Mouse (Mus musculus) c-Kit-positive CD71-positive TER-119-negative erythroid progenitor cells, embryonic 14.5 days (primary cell): ENCODE measurements around the gene Camk2d.

Experiments used
- DNase-seq: peaks from one replicate; pipeline ENCODE4 v3.0.0-alpha.2; 2013; ENCODE audit warnings: low read depth

Gene Camk2d

DNA sequence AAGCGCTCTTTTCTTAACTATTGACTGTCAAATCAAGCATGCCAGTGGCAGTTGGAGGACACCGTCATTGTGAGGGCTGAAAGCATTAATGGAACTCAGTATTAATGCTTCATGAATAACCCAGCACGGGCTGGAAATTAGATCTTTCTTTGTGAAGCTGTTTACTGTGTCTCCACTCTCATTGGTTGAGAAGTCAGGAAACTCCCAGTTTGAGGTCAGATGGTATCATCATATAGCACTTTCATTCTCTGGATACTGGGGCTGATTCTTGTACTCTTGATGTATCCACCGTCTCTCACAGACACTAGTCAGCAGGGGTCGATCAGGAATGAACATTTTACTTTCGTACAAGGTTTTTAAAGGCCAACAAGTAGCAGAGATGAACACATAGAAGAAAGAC is 54.6 kb downstream of the Camk2d start:
- DNase-seq: no peak

DNA sequence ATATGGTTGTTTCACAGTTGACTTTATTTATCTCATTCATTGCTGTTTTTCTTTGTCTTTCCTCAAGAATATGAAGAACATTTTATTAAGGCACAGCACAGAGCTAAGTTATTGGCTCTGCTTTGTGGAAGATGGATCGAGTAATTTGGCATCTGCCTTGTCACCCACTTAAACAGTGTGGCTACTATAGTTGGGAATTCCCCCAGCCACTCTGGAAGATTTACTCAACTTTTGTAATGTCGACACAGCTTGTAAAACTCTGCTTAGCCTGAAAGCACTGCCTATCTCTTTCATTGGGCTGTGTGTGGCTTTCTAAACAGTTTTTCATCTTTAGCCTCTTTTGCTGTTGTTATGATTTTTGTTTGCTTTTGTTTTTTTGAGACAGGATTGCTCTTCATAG is 56.3 kb downstream of the Camk2d start:
- DNase-seq: no peak

DNA sequence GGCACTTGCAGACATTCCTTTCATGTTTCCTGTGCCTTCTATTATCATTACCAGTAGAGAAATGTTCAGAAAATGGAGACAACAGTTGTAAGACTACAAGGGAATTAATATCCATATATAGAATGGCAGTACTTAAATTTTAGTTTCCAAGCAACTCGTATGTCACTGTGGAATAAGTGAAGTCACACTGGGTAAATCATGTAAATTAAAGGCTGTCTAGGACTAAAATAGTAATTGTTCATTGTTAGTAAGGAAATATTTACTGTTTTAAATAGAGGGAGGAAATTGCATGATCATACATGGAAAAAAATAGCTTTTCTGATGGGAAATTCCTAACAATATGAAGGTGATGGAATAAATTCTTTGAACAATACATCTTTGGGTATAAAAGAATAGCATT is 57.0 kb downstream of the Camk2d start:
- DNase-seq: no peak

DNA sequence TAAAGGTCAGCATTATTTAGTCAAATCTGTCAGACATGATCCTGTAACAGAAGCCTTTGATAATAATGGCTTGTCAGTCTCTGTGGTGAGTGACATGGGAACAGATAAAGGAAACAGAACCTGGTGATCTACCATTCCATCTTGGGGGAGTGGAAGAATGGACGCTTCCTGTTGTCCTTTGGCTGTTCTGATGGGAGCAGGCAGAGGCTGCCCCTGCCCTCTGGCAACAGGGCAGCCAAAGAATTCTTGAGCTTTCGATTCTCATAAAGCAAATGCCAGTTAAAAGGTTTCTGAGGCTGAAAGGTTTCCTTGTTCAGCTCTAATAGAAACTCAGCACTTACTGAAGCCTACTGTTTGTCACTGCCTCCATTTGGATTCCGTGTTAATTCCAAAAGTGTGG is 60.1 kb downstream of the Camk2d start:
- DNase-seq: no peak

DNA sequence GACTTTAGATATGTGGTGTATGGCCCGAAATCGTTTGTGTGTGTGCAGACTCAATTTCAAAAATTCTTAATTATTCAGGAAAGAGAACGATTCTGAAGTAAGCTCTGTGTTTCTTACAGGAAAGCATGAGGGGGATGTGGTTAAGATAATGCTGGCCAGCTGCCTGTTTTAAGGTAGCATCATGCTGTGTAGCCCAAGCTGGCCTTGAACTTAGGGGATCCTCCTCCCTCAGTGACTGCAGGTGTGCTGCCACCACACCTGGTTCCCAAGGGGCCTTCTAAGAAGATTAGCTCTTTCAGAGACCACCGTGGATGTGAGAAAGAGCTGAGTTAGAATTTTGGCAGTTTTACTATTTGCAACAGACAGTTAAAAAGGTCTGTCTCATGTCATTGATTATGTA is 61.8 kb downstream of the Camk2d start:
- no peak for DNase-seq

DNA sequence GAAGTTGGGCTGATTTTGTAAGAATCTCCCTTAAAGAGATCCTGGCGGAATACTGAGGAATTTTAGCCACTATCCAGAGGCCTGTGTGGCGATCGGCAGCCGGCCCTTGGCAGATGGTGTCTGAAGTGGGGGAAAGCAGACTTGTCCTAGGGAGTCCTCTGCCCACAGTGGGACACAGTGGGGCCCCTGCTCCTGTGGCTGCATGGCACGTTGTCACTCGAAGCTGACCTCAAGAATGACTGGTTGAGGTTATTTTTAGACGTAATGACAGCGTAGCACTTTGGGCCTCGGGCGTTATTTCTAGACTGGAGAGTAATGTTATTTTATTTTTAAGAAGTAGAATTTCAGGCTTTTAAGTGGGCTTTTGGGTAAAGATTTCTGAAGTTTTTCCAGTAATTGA is 62.7 kb downstream of the Camk2d start:
- no peak for DNase-seq

DNA sequence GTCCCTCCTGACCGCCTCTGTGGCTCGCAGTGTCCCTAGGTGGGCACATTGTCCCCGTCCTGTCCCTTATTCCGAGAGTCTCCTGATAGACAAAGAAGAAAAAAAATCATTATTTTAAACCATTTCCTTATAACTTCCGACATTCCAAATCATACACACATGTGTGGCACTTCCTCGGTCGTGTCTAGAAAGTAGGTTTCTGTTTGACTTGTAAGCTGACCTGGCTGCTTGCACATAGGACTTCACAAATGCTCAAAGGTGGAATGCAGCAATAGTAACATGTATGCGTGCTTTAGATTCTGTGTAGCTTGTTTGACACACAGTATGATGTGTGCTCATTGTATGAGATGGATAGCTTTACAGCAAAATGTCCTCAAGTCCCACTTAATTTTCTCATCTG is 63.1 kb downstream of the Camk2d start:
- no peak for DNase-seq

DNA sequence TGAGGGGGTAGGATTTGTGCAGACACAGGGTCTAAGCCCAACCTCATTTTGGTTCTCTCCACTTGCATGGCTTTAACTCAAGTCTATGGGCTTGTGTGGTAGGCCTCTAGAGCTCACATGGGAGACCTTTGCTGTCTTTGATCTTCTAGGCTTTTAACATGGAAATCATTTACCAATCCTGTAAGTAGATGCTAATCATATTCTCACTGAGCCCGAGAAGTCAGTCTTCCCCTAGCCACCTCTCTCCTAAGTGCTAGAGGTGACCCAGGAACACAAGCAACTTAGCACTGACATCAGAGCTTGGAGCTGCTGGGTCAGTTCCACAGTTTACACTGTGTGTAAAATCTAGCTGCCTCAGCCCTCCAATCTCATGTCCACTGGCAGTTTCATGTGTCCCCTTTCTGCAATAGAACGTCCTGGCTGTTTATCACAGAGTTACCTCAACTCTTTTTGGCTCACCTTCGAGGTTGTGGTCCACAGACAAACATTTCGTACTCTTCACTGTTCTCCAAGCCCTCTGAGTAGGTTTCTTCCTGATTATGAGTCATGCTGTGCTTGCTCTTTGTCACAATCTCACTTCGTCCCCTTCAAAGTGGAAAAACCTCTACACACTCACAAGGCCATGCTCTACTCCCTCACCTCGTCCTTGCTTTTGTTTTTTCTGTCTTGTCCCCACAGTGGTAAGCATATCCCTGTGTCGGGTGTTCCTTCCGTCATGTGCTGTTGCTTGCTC is 63.9 kb downstream of the Camk2d start:
- DNase-seq: no peak

DNA sequence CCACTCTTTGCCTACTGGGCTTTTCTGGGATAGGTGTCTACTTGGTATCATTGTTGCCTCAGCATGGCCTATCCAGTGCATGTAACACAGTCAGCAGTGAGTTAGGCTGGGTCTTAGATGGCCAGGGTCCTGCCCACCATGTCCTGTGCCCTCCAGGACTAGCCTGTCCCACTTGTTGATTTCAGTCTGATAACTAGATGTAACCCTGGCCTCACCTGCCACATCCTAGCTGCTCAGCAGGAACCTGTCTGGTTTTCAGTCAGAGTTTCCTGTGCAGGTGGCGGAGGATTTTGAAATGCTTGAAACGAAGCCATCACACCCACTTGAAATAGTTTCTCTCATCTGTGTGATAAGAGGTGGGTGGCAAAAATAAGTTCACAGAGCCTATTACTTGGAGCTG is 64.5 kb downstream of the Camk2d start:
- no peak for DNase-seq

DNA sequence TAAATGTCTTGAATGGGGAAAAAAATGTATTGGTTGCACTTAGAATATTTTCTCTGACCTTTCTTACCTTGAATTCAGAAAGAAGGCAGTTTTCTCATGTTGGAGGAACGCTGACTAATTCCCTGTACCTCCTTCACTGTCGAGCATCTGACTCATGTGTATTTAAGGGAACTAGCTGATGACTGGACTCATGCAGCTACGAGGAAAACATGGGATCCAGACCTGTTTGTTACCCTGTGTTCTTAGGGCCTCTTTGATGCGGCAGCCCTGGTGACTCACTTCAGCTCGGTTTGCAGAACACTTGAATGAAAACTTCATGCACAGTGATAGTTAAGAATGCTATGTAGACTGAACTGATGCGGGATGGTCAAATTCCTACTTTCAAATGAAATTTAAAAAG is 64.9 kb downstream of the Camk2d start:
- DNase-seq: no peak

DNA sequence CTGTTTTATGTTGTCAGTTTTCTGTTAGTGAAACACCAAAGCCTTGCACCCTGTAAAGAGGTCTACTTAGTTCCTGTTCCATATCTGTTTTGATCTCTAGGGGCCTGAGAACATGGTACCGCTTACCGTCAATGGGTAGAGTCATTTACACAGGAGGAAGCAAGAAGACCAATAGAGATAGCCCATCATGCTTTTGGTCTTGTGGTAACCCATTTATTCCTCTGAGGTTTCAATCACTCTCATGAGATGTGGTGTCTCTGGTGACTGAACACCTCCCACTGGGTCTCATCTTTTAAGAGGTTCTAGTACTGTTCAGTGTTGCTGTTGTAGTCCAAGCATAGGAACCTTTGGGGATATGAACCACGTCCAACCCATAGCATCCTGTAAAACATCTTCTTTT is 65.8 kb downstream of the Camk2d start:
- no peak for DNase-seq

DNA sequence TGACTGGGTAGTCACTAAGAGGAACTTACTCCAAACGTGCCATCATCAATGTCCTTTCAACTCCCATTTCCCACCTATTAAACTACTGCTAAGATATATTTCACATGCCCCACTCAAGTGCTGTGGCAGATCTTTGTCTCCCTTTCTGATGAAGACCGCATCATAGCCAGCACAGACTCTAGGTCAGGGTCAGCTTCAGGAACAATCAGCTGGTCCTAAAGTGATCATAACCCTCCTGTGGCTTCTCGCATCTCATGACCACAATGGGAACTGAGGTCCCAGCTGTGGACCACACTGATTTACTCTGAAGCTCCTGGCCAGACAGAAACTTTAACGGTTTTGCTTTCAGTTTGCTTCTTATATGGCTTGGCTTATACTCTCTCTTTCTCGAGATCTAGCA is 67.3 kb downstream of the Camk2d start:
- DNase-seq: no peak

DNA sequence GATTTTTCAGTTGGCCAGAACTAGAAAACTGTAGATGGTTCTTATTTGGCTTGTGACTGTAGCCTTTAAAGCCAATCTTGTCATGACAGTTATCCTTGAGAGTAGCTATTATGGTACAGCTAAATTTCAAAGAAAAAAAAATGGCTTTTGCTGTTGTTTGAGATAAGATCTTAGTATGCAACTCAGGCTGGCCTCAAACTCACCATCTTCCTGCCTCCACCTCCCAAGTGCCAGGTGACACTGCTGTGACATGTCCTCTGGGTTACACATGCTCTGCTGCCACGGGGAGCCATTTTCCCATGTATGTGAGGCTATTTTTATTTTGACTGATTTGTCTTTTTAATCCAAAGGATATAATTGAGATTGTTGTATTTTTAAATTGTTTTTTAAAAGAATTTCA is 69.8 kb downstream of the Camk2d start:
- no peak for DNase-seq

DNA sequence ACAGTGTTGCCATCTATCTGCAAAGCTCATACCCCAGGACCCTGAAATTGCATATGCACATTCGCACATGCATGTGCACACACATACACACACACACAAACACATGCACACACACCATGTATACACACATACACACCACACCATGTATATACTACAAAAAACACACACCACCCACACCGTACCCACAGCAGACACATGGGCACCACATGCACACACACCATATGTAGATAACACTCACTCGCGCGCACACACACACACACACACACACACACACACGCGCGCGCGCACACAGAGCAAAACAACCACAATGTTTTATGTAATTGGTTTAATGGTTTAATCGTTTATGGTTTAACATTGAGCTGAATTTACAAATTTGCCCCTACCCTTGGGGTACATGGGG is 70.9 kb downstream of the Camk2d start:
- no peak for DNase-seq

DNA sequence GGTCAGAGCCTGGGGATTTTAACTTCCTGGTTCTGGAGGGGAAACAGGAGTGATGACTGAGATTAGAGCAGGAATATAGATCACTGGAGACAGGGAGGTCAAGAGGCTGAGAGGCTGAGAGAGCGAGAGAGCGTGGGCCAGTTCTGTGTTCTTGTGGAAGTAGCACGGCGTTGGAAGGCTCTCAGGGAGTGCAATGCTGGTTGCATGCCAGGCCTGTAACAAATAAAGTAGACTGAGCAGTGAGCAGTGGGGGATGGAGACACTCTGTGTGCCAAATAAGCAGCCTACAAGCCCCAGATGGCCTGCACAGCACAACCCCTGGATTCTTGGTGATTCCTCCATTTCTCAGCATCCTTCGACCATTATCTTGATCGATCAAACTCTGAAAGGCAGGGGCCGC is 71.3 kb downstream of the Camk2d start:
- DNase-seq: no peak

DNA sequence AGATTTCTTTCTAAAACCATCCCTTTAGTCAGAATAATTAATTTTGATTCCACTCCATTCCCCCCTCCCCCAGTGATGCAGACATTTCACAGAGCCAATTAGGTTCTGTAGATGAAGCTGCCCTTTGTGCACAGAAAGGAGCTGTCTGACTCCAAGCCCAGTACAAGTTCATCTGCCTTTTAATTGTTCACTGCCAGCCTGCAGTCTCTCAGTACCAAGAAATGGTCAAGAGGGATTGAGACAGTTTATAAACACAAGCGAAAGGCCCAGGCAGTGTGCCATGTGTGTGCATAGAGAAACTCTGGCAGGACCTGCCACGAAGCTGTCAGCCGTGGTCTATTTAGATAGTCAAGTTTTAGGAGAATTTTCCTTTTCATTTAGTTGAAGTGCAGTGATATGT is 72.0 kb downstream of the Camk2d start:
- no peak for DNase-seq

DNA sequence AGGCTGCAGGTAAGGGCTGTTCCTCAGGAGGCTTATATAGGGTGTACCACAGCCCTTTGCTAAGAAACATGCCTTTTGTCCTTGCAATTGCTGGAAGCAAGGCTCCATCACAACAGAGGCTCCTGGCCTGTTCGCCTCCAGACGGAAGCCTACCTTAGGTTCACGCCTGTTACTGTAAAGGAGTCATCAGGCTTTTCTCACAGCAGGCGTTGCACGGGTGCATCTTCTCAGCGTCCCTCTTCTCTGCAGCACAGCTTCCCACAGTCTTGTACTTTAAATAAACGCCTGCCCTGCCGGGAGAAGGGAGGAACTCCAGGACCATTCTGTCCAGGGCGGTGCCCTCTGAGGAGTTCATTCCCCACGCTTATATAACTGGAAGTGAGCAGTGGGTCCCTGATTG is 72.6 kb downstream of the Camk2d start:
- DNase-seq: no peak

DNA sequence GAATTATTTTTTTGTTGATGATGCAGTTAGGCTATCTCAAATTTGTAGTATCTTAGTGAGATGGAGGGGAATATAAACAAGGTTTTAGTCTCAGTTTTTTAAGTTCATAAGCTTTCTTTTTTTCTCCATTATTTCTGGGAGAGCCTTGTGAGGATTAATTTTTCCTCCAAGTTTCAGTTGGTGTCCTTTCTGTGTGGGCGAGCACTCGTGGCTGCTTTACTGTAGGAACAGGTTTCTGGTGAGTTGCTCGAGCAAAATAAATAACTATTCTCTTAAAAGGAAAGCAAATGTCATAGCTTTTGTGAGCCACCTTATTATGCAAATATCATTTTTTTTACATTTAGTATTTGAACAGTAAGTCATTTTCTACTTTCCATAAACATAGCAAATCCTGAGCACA is 74.3 kb downstream of the Camk2d start:
- DNase-seq: no peak

DNA sequence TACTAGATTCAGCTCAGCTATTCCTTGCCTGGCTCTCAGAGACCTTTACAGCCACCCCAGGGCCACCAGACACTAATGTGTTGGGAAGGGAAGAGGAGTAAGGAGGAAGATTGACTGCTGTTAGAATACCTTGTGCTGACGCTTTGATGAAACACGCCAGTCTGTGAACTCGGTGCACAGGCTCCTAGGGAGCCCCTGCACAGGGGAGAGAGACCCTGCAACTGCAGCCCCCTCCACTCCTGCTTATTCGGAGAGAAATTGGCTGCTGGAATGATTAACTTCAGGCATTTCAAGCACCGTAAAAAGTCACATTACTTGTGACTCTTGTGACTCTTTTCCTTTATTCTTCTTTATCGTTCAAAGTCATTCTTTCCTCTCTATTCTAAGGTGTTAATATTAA is 75.2 kb downstream of the Camk2d start:
- no peak for DNase-seq

DNA sequence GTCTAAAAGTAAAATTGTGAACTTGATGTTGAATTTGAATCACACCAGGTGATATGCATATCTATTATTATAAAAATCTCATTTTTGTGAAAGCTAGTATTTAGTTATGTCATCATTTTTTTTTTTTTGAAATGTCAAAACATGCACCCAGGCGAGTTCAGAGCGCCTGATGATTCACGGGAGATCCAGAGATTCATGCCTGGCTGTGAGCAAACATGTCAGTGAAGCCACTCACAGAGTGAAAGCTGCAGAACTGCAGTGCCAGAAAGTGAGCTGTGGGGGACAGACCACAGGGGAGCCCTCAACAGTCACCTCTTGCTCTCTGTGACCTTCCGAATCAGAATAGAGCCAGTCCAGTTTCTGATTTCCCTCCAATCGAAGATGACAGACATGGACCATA is 84.9 kb downstream of the Camk2d start:
- DNase-seq: no peak

DNA sequence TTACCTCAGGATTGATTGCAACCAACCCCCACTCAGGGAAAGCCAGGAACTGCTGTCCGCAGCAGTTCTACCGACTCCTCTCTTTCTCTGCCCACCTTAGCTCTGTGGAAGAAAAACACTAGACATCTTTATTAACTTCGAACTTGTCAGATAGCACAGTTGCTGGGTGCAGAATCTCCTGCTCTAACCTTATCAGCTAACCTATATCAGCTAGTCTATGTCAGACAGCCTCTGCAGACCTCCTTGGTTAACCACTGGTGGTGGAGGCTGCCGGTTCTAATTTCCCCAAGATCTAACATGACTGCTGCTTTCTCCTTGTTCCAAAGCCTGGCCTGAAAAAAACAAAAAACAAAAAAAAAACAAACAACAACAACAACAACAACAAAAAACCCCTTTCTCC is 85.9 kb downstream of the Camk2d start:
- no peak for DNase-seq

DNA sequence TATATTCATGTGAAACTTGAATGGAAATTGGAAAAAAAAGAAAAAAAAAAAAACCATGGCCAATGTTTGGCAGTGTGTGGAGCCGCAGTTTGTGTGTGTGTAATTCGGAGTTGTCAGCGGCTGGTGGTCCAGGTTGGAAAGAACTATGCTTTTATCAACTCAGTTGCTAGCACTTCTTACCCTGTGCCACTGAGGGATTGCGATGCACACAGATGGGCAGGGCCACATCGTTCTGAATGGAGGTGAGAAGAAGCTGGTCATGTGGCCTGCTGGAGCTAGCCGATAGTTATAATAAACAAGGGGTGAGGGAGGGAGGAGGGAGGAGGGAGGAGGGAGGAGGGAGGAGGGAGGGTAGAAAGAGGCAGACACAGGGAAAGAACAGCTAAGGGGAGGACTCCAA is 89.3 kb downstream of the Camk2d start:
- DNase-seq: no peak

DNA sequence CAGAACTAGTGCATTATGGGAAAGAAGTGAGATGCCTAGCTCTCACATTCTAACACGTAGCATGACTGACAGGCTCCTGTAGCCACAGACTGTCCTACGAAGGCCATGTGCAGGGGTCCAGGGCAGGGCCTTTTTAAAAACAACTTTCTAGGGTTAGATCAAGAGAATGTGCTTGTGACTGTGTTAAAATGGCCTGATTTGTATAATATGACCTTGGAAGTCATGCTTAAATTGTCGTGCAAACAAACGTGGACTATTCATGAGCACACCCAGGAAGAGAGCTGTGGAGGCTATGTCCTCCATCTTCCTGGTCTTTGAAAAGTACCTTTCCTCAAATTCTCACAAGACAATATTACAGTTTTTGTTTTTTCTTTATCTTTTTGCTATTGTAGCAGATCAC is 91.0 kb downstream of the Camk2d start:
- no peak for DNase-seq

DNA sequence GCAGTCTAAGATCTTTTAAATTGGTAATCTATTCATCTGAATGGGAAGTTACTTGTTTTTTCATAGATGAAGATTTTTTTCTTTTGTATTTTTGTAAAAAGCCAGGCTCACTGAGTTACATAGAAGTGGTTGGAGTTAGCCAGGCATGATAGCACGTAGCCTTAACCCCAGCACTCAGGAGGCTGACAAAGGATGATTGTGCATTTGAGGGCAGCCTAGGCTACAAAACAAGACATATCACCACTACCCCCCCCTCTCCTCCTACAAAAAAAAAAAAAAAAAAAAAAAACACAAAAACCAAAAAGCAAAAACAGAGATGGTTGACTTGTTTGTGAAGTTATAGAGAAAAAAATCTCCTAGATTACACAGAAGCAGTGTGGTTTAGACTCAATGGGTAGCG is 92.4 kb downstream of the Camk2d start:
- no peak for DNase-seq
